Mouse (Mus musculus): ENCODE measurements at regions not wholly inside any gene's neighbourhood (a gene's known extent, or its start where the extent isn't known, plus 50 kb on each side); places are given as distances from the start of the nearest gene placed in this dataset.

DNA sequence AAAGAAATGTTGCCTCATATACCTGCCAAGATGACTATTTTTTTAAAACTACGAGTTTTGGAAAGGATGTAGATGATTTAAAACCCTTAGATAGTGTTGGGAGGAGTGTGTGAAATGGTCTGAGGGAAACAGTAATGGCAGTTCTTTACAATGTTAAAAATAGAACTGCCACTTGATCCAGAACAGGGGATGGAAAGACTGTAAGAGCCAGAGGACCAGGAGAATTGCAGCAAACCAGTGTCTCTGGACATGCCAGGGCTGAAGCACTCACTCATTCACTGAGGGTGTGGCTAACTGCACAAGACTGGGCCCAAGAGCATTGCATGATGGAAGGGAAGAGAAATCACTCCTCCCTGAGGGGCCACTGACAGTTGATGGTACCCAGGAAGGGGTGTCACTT, 53.9 kb upstream of the Rasgef1b start:
- ATAC-seq (ENCODE audit: insufficient number of reproducible peaks, low FRiP score, low TSS enrichment) = no peak

DNA sequence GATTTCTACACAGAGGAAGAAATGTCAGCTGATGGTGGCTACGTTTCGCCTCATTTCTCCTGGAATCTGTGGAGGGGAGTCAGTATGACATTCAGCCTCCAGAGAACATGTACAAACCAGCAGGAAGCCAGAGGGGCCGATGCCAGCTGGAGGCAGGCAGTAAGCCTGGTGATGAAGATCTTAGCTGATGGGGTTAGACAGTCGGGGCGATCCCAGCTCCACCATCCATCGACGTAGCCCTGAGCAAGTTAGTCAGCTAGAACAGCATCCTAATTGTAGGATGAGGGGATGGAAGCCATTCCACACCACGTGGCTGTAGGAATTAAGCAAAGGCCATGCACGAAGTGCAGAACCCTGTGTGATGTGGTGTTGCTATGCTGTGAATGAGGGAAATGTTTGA, 57.0 kb upstream of the Rasgef1b start:
- no peak for ATAC-seq (ENCODE audit: insufficient number of reproducible peaks, low FRiP score, low TSS enrichment)

DNA sequence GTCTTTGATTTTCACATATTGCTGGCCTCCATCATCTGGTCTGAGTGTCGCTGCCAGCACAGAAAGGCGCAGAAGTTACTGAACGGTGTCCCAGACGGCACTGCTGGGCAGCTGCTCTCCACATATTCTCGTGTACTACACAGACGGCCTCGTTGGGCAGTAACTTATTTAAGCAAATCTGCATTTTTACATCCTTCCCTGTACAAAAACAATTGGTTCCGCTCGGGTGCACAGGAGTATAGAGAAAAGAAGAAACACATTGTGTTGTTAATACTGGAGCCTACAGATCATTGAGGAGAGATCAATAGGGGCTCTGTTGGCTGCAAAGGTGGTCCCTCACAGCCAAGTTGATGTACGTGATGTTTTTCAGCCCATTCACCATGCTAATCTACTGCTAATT, 58.4 kb upstream of the Rasgef1b start:
- ATAC-seq (ENCODE audit: insufficient number of reproducible peaks, low FRiP score, low TSS enrichment) = no peak

DNA sequence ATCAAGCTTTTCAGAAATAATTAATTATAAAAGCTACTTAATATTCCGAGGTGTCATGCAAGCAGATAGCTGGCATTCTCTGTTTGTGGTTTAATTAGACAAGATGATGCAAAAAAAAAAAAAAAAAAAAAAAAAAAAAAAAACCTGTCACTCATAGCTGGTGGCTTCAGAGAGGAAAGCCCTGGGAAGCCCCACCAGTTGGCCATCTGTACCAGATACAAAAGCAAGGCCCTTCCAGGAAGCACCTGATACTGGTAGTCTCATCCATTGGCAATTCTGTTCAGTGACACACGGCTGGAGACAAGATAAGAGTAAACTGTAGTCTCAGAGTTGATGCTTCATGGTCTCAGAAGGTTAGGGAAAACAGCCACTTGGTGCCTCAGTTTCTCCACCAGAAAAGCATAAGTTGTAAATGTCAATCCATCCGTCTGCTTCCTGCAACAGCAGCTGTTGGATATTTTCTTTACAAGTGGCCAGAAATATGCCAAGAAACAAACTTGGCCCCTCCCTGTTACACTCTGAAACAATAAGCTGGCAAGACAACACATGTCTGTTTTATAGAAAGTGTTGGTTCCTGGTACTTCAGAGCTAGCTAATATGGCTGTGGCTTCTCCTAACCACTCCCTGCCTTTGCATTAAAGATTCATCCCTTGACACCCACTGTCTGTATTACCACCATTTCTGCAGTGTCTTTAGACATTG, 59.0 kb upstream of the Rasgef1b start:
- ATAC-seq (ENCODE audit: insufficient number of reproducible peaks, low FRiP score, low TSS enrichment) = no peak

DNA sequence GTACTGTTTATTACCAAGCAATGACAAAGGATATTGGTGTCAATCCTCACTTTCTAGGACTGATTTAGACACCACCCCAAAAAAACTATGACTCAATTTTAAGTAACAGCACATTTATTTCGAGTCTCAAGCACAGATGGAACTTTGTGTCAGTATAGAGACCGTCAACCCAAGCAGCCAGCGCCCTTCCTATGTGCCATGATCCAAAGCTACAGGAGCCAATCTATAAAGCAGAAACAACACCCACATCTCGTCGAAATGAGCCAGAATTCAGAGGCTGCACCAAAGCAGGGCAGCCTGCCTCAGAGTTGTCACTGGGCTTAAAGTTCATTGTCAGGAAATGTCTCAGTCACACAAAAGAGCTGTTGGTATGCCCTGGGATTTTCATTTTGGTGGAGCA, 61.9 kb upstream of the Rasgef1b start:
- no peak for ATAC-seq (ENCODE audit: insufficient number of reproducible peaks, low FRiP score, low TSS enrichment)

DNA sequence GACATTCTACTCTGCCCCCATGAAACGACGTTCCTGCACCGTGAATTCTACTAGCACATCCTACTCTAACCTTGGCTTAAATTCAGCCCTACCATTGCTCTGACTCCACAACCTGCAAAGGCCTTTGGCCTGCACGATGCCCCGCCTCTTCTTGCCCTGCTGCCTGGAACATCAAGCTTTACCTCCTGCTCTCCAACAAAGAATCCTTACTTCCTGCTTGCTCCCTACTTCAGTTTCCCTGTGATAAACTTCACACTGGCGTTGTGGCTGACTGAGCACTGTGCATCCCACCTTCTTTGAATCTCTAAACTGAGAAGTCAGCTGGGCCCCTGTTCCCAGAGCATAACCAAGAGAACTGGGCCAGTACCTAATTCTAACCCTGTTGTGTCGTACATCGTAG, 71.7 kb upstream of the Rasgef1b start:
- no peak for ATAC-seq (ENCODE audit: insufficient number of reproducible peaks, low FRiP score, low TSS enrichment)

DNA sequence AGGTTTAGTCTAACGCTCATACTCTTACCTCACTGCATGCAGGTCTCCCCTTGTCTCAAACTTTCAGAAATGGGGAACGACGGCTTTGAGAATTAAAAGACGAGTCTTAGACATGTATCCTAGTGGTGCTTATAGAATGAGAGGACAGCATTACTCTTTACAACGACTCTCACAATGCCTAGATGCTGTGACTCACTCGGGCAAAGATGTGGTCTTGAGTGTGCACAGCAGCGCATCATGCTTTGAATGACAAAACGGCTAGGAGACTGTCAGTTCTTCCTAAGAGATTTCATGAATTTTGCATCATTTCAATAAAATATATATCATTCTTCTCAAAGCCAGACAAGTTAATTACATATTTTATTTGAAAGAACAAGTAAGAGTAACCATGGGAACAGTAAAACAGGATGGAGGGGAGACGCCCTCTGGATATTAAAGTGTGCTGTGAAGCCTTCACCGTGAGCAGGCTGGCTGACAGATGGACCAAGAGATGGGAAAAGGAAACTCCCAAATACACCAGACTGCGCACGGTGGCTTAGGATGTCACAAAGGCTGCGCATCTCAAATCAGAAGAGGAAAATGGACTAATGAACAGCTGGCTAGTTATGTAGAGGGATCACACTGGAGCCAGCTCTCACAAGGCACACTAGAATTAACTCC, 73.1 kb upstream of the Rasgef1b start:
- ATAC-seq (ENCODE audit: insufficient number of reproducible peaks, low FRiP score, low TSS enrichment) = no peak

DNA sequence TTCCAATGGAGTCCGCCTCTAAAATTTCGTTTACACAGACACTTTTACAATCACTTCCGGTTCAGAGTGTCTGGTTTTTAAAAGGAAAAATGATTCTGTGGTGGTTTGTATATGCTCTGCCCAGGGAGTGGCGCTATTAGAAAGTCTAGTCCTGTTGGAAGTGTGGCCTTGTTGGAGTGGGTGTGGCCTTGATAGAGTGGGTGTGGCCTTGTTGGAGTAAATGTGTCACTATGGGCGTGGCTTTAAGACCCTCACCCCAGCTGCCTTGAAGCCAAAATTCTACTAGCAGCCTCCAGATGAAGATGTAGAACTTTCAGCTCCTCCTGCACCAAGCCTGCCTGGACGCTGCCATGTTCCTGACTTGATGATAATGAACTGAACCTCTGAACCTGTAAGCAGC, 79.2 kb upstream of the Vamp9 start:
- no peak for ATAC-seq (ENCODE audit: insufficient number of reproducible peaks, low FRiP score, low TSS enrichment)

DNA sequence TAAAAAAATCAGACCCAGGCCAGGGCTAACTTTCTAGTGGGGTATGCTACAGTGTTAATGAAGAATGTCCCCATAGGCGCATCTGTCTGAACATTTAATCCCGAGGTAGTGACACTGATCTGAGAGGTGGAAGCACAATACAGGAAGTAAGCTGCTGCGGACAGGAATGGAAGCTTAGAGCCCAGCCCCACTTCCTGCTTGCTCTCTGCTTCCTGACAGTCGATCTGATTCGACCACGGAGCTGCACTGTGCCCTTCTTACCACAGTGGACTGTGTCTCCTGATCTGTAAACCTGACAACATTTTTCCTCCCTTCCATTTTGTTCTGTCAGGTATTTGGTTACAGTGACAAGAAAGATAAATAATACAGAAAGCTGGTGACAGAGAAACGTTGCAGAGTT, 77.5 kb upstream of the Vamp9 start:
- no peak for ATAC-seq (ENCODE audit: insufficient number of reproducible peaks, low FRiP score, low TSS enrichment)

DNA sequence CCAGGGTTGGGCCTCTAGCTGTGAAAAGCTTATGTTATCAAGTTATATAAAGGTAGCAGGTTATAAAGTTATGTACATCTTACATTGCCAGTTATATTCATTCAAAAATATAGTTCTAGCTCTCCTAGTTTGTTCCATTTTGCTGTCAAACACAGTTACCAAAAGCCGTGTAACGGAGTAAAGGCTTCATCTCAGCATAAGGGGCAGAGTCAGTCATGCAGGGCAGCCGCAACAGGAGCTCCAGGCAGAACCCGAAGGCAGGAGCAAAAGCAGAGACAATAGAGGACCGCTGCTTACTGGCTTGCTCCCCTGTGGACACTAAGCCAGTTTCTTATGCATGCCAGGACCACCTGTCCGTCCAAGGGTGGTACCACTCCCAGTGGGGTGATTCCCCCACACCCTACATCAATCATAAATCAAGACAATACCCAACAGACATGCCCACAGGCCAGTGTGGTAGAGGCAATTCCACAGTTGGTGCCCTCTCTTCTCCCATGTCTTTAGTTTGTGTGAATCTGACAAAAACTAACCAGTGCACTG, 67.7 kb upstream of the Vamp9 start:
- ATAC-seq (ENCODE audit: insufficient number of reproducible peaks, low FRiP score, low TSS enrichment) = no peak

DNA sequence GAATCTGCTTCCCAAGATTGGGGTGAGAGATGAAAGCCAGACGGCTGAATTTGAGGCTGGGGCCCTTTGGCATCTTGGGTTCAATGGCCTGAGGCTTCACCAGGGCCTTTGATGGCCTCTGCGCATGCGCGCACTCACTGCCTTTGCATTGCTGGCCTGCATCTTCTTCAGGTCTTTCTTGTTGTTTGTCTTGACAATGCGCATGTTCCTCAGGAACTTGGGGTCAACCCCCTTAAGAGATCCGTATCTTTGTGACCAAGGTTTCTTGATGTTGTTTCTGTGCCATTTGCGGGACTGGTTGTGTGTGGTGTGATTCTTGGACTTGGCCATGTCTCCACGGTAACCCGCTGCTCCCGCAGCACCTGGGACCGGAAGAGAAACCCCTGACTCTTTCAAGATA, 66.4 kb upstream of the Vamp9 start:
- ATAC-seq (ENCODE audit: insufficient number of reproducible peaks, low FRiP score, low TSS enrichment) = no peak

DNA sequence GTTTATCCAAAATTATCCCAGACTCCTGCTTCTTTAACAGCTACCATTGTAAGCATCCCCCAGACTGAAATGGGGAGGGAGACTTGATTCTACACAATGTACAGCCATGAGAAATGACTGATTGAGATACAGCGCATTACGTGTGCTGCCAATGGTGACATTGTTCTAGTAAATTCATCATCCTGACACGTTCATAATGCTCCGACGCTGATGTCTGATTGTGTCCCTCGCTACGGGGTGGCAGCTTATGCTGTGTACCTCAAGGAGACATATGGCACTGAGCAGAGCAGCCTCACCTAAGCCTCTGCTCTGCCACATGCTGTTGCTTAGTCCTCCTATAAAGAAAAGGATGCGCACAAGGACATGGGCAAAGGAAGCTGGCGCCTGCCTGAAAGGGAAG, 65.2 kb upstream of the Vamp9 start:
- no peak for ATAC-seq (ENCODE audit: insufficient number of reproducible peaks, low FRiP score, low TSS enrichment)

DNA sequence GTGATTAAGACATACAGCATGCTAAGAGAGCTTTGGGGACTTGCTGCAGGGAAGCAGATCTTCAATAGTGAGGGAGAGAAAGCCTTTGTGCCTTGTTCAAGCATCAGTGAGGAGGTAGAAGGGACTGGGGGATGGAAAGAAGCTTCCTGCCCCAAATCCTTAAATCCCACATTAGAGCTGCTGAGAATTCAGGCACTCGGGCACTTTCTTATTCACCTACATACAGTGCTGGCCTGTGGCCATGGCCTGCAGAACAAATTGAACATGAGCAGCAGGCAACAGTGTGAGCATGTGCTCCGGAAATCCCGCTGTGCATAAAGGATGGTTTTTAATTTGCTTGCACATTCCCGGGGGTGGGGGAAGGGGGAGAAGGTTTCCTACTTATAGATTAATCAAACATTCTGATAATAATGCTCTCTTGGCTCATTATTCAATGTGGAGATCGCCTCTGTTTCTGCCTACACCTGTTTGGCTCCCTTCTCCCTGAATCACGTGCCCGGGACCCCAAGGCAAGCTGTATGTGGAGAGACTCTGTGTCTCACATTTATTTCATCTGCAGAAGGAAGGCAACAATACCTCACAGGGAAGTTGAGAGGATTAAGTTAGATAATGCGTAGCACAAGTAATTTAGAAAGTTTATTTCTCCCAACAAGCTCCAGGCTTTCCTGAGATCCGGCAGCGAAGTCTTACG, 60.3 kb upstream of the Vamp9 start:
- ATAC-seq (ENCODE audit: insufficient number of reproducible peaks, low FRiP score, low TSS enrichment) = peak; percentile 52; the same call in 1 of the 2 replicates

DNA sequence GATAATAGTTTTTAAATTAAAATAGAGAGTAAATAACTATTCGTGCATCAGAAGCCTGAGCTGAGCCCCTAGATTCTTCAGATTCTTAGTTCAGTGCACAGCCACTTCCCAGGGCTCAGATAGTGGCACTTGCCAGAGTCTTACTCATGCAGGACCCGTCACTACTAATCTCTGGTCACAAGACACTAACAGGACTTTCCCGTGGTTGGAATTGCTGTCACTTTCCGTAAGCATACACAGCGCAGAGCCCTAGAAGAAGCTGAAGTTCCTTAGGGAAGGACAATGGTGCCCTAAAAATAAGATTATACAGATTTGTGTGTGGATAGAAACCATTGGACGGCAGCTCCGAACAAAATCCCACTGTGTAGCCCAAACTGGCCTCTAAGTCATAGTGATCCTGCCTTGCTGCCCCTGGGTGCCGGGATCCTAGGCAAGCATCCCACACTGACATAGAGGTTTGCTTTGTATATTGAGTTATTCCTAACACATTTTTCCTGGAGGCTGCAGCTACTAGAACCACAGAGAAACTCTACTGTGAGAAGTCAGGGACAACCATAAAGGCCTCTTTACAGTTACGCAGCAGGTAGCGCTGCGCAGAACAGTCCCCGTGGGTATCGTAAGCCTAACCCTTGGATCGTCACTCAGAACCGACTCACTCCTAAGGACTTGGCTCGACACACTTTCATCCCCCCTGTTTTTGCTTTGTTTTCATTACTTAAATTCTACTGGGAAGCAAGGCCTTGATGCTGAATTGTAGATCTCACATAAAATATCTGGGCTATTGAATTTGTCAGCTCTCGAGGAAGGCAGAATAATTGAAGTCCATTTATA, 57.7 kb upstream of the Vamp9 start:
- no peak for ATAC-seq (ENCODE audit: insufficient number of reproducible peaks, low FRiP score, low TSS enrichment)

DNA sequence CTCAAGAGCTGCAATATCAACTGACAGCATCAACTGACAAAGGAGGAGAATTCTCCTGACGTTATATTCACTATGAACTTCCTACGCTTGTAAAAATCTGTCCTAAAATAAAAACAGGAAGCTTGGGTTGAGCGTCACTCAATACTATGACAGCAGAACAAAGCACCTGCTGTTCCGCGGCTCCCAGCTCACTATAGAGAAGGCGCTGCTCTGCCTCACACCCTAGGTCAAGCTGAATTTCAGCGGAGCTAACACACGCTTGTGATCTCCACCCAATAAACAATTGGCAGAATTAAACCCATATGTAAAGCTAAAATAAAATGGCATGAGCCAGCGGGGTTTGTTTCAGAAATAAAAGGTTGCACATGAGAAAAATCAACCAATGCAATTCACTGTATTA, 57.1 kb upstream of the Vamp9 start:
- ATAC-seq (ENCODE audit: insufficient number of reproducible peaks, low FRiP score, low TSS enrichment) = no peak

DNA sequence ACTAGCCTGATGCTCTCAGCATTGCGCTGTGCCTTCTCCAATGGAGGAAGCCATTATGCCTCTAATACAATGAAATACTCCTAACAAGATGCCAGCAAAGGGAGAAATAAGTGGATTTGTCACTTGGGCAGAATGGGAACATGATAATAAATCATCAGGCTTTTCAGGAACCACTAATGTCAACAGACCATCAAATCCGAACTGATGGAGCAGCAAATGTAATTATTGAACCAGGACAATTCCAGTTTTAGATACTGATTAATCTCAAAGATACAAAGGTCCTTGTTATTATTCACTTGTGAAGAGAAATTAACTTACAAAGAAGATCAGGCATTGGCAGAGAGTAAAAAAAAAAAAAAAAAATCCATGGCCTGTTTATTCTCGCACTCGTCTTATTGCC, 53.7 kb upstream of the Vamp9 start:
- no peak for ATAC-seq (ENCODE audit: insufficient number of reproducible peaks, low FRiP score, low TSS enrichment)
